Mouse (Mus musculus) embryo, embryonic 10 days (tissue): ENCODE data around the gene Tulp4.
"Not testable (repeated sequence)": the region's sequence is repeated elsewhere in the genome, so short reads cannot be mapped to it uniquely, and the experiment has no call there.

ENCODE experiments used
- DNase-seq: peaks from one replicate; pipeline ENCODE4 v3.0.0-alpha.2; 2015; ENCODE audit warnings: low spot score

Tulp4 gene

DNA sequence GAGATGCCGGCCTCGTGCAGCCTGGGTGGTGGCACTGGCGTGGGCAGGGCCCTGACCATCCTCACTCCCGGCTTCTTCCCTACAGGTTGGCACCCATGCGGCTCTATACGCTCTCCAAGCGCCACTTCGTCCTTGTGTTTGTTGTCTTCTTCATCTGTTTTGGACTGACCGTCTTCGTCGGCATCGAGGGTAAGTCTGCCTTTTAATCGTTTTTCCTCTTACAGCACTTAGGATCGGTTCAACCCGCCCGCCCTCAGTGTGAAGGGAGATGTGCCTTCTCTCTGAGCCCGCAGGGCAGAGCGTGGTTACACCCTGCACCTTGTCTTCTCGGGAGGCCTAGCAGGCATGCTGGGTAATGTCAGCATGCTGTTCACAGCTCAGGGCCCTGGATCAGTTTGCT is 174.3 kb downstream of the Tulp4 start:
- not testable (repeated sequence) for DNase-seq

DNA sequence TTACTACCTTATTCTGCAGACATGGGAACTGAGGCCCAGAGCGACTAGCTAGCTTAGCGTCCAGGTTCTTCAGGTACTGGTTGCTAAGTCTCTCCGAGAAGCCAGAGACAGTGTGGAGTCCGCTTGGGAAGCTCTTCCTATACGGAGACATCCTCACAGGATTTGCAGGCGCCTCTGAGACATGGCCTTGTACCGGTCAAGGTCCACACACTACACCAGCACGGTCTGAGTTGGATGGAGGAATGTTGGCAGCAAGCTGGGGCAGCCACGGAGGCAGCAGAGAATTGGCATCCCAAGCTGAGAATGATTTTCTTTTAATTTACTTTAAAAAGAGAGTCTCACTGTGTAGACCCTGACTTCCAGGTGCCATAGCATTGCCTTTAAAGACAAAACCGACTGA is 176.9 kb downstream of the Tulp4 start:
- not testable (repeated sequence) for DNase-seq

DNA sequence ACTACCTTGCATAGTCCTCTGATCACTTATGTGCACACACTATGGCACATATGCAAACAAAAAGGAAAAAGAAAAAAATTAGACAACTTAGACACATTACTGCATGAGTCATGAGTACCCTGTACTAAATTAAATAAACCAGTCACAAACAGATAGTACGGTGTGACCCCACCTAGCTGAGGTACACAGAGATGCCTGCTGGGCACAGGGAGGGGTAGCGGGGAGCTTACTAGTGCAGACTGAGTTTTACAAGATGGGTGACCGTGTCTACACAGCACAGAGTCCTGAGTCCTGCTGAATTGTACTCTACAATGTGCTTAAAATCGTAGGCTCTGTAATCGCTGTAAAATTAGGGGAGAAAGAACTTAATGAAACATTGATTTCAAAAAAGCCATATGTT is 179.9 kb downstream of the Tulp4 start:
- not testable (repeated sequence) for DNase-seq

DNA sequence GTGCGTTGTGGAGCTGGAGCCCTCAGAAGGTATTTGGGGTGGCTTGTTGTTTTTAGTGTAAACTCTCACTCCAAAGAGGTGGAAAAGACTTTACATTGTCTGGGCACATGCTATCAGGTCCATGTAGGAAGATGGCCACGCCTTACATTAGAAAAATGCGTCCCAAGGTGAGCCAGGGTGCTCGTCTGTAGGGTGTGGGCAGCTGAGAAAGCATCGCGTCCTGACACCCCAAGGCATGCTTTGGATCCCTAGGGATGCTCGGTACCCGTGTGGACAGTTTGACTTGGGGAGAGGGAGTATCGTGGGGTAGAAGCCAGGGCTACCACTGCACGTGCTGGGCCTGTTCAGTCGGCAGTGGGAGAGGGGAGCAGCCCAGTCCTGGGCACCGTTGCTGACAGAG is 182.8 kb downstream of the Tulp4 start:
- DNase-seq = not testable (repeated sequence)

DNA sequence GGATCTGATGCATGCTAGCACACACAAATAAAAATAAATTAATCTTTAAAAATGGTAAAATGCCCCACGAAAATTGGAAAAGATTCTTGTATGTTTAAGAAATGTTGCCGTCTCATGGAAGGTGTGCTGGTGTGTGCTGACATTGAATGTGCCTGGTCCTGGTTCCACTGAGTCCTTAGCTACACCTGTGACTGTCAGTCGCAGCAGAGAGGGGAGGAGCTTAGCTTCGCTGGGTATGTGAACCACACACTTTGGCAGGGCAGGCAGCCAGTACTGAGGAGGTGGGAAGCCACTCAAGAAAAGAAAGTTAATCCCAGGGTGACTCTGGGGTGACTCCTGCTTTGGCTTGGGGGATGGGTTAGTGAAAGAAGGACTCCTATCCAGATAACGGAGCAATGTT is 187.6 kb downstream of the Tulp4 start:
- not testable (repeated sequence) for DNase-seq

DNA sequence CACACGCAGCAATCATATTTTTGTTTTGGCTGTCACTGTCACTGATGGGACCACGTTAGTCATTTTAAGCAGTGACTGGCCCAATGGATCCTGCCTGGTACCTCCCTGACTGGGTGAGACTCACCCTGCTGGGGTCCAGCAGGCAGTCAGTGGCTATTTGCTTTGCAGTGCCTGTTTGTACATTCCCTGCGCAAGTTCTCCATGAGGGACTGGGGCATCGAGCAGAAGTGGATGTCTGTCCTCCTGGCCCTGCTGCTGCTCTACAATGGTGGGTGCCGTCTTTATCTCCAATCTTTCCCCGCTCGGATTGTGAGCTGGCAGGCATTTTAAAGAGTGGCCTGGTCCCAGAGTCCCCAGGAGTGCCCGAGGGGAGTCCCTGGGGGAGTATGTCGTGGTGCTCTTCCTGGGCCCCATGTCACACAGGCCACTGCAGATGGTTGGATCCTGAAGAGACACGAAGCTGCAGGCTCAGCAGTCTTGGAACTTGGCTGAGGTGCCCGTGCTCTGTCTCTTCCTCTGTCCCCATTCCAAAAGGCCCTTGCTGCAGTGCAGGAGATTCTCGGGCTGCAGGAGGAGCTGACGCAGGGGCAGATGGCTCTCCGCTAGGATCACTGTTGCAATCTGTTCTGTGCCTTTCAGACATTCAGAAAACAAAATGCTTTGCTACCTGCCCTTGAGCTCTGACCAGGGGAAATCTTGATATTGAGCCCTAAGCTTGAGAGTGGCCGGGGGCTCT is 191.0 kb downstream of the Tulp4 start:
- not testable (repeated sequence) for DNase-seq

DNA sequence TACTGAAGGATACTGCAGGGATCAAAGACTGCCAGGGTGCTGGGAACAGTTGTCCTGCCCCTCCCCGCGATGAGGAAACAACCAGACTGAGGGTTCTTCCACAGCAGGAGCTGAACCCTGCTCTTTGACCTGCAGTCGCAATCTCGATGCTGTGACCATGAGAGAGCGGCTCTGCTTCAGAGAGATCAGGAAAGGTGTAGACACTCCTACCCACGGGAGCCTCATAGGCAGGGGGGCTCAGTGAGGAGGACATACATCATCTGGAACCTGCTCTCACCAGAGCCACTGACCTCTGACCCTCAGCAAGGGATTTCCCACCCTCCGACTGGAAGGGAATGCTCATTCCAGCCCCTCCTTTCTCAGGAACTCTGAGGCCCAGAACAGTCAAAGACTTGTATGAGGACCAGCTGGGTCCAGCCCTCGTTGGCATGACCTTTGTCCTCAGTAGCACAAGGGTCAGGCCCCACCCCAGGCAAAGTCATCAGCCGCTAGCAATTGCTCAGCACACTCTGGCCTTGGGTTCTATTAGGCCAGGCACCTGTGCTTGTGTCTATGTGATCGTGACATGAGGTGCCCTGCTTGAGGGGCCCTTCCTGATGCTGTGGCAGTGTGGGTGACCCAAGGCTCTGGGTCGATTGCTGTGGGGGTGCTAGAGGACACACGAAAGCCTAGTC is 194.1 kb downstream of the Tulp4 start:
- not testable (repeated sequence) for DNase-seq
